Mouse (Mus musculus) liver, postnatal 0 days (tissue): ENCODE results near the gene Tnpo1.

Experiments
- CTCF ChIP-seq: sonication (generic); IDR thresholded peaks from 2 replicates; pipeline ENCODE4 v1.5.1; 2016; ENCODE audit warnings: antibody characterized with exemption, low read depth
- EP300 ChIP-seq: IDR thresholded peaks from 2 replicates; pipeline ENCODE4 v1.6.1; 2016; ENCODE audit warnings: antibody characterized with exemption, low read depth, mild to moderate bottlenecking

DNA sequence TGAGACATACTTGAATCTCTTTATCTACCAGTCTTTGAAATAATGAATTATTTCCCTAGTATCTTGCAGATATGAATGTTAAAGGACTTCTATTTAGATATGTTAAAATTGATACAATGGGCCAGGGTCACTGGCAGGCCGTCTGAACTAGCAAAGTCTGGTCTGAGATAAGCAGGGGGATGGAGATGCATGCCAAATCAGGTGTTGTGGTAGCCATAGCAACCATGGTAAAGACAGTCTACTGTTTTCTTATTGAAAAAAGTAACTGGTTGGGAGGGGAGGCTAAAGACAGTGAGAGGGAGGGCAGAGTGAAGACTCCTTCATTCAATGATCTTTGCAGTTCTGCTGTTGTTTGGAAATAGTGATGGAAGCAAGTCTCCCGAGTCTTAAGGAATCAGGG, 32.0 kb upstream of the Tnpo1 start:
- TF ChIP-seq CTCF (no peak), EP300 (no peak)
